Comparison of ENCODE assay signal across 31 mouse cellular contexts in genomic region chr5:38485946-38486345, GRCm38 (mm10). TPM values are rescaled to one million over a fixed set of nuclear protein-coding genes. Genes with fewer than 3 reads are reported as not detected.
DNase-seq lines count a peak whose midpoint lies in the region; ATAC-seq and TF ChIP-seq lines count a peak whose summit lies in the region.
"Had no signal": no experiment of that assay in that cellular context is flagged by ENCODE, and none has a peak within 500 bp of the region (broad histone marks: within the 10 kb centered on the region; RNA-seq: fewer than 3 reads in every experiment).

No protein-coding gene starts in this region.

- no peak overlapping the region for H3K9ac ChIP-seq in stomach, embryonic 16.5 days (ENCODE audit: low read length)
- H3K9ac ChIP-seq in stomach, postnatal 0 days (ENCODE audit: low read length): no peak overlapping the region
- H3K9ac ChIP-seq: forebrain, embryonic 13.5 days; heart, embryonic 13.5 days; hindbrain, embryonic 14.5 days had no signal

- H3K4me2 ChIP-seq in stomach, embryonic 16.5 days (ENCODE audit: low read depth, low read length): no peak overlapping the region
- no peak overlapping the region for H3K4me2 ChIP-seq in stomach, postnatal 0 days (replicated peaks; ENCODE audit: low read depth)
- H3K4me2 ChIP-seq: forebrain, embryonic 13.5 days; heart, embryonic 13.5 days; hindbrain, embryonic 14.5 days had no signal

- peak; percentile 26; the same call in 1 of the 2 replicates for ATAC-seq in stomach, embryonic 16.5 days (ENCODE audit: insufficient read depth, low FRiP score)
- no peak for ATAC-seq in stomach, postnatal 0 days (ENCODE audit: low FRiP score, low TSS enrichment)
- 0 out of 2 replicates have a peak, but pooled peaks have one; percentile 5 for ATAC-seq in monocyte, adult 5-6 weeks (replicated peaks; ENCODE audit: insufficient number of reproducible peaks, low FRiP score, low TSS enrichment, poor library complexity, severe bottlenecking)
- ATAC-seq: activated CD4-positive, CD25-positive, alpha-beta regulatory T cell, adult 4 months; forebrain, embryonic 13.5 days; forebrain, embryonic 16.5 days; hindbrain, postnatal 0 days; inflammation-experienced regulatory T-cells, adult 6 months; Patski had no signal

- peaks cover 3% of the 10 kb centered on the region for H3K4me1 ChIP-seq in kidney, adult 2 months (ENCODE audit: control insufficient read depth, insufficient read depth, low read length)
- no peaks in the 10 kb centered on the region for H3K4me1 ChIP-seq in stomach, embryonic 16.5 days (ENCODE audit: control insufficient read depth, insufficient read depth, low read length)
- no peaks in the 10 kb centered on the region for H3K4me1 ChIP-seq in stomach, postnatal 0 days (replicated peaks; ENCODE audit: control insufficient read depth, insufficient read depth)
- peaks cover 33% of the 10 kb centered on the region for H3K4me1 ChIP-seq in megakaryocyte, embryonic 14.5 days
- H3K4me1 ChIP-seq: forebrain, embryonic 13.5 days had no signal

- H3K9me3 ChIP-seq in stomach, embryonic 16.5 days (replicated peaks; ENCODE audit: control insufficient read depth, low read length): no peaks in the 10 kb centered on the region
- no peaks in the 10 kb centered on the region for H3K9me3 ChIP-seq in stomach, postnatal 0 days (ENCODE audit: control insufficient read depth, low read length)
- 0 out of 2 replicates have a peak, but pooled peaks cover 3% of the 10 kb centered on the region for H3K9me3 ChIP-seq in megakaryocyte, embryonic 14.5 days
- H3K9me3 ChIP-seq: forebrain, embryonic 10.5 days; forebrain, embryonic 13.5 days; G1E; heart, embryonic 10.5 days; heart, embryonic 13.5 days had no signal

- H3K36me3 ChIP-seq in kidney, adult 2 months (ENCODE audit: control insufficient read depth, insufficient read depth, low read length): no peaks in the 10 kb centered on the region
- no peaks in the 10 kb centered on the region for H3K36me3 ChIP-seq in stomach, embryonic 16.5 days (ENCODE audit: control insufficient read depth, insufficient read depth, low read length)
- no peaks in the 10 kb centered on the region for H3K36me3 ChIP-seq in stomach, postnatal 0 days (ENCODE audit: control insufficient read depth, insufficient read depth, low read length)
- no peaks in the 10 kb centered on the region for H3K36me3 ChIP-seq in megakaryocyte, embryonic 14.5 days (replicated peaks; ENCODE audit: low read length)
- H3K36me3 ChIP-seq: forebrain, embryonic 10.5 days; G1E; heart, embryonic 10.5 days; heart, embryonic 13.5 days had no signal

- no peak for TF ChIP-seq CTCF in kidney, adult 2 months (conservative IDR thresholded peaks at IDR 0.05; ENCODE audit: insufficient read depth, insufficient read length, low read depth, low read length)
- TF ChIP-seq CTCF in stomach, postnatal 0 days (IDR thresholded peaks at IDR 0.05; ENCODE audit: low read depth): no peak

- WGBS in kidney, adult 2 months: 58% methylated on average over 4 of the region's 4 CpGs
- WGBS in stomach, embryonic 16.5 days: 62% methylated on average over 4 of the region's 4 CpGs
- WGBS in stomach, postnatal 0 days: 66% methylated on average over 4 of the region's 4 CpGs

- no peak overlapping the region for H3K27ac ChIP-seq in kidney, adult 2 months (ENCODE audit: insufficient read depth, low read depth, low read length)
- no peak overlapping the region for H3K27ac ChIP-seq in stomach, embryonic 16.5 days (ENCODE audit: low read length)
- H3K27ac ChIP-seq in stomach, postnatal 0 days (replicated peaks): no peak overlapping the region
- H3K27ac ChIP-seq: forebrain, embryonic 10.5 days; forebrain, embryonic 13.5 days; heart, adult 2 months; heart, embryonic 10.5 days; heart, embryonic 13.5 days; hindbrain, embryonic 14.5 days; hindbrain, postnatal 0 days had no signal

- H3K27me3 ChIP-seq in kidney, adult 2 months (replicated peaks; ENCODE audit: control insufficient read depth, insufficient read depth, low read length): no peaks in the 10 kb centered on the region
- H3K27me3 ChIP-seq in stomach, embryonic 16.5 days (ENCODE audit: control insufficient read depth, insufficient read depth, low read length): no peaks in the 10 kb centered on the region
- H3K27me3 ChIP-seq in stomach, postnatal 0 days (ENCODE audit: control insufficient read depth, insufficient read depth, low read length): no peaks in the 10 kb centered on the region
- peaks cover 25% of the 10 kb centered on the region for H3K27me3 ChIP-seq in megakaryocyte, embryonic 14.5 days (replicated peaks)
- H3K27me3 ChIP-seq: CH12.LX had no signal

- peak; percentile 41 for DNase-seq in kidney, adult 2 months
- DNase-seq in kidney, adult 9 months: no peak
- DNase-seq in stomach, postnatal 0 days (ENCODE audit: low spot score): no peak
- no peak for DNase-seq in thymus, postnatal 25 days
- no peak for DNase-seq in frontal cortex, postnatal 25 days (ENCODE audit: low spot score in 2 of 2)
- DNase-seq: adrenal gland, adult 8-10 months; adrenal gland, postnatal 25 days; B cell, adult 2 months; cerebellum, adult 18-20 months; cerebellum, adult 9-10 months; cerebellum, postnatal 14 days; gastrocnemius, postnatal 10 days; gastrocnemius, postnatal 36 days; heart, adult 2 months; heart, postnatal 14 days; heart, postnatal 4 days had no signal

- H3K4me3 ChIP-seq in kidney, adult 2 months (ENCODE audit: insufficient read depth, low read depth, low read length): no peak overlapping the region
- no peak overlapping the region for H3K4me3 ChIP-seq in stomach, embryonic 16.5 days (replicated peaks; ENCODE audit: low read length)
- H3K4me3 ChIP-seq in stomach, postnatal 0 days (ENCODE audit: low read depth, low read length): no peak overlapping the region
- H3K4me3 ChIP-seq in megakaryocyte, embryonic 14.5 days (replicated peaks): peak overlapping the region; percentile 10
- H3K4me3 ChIP-seq: forebrain, embryonic 10.5 days; forebrain, embryonic 13.5 days; heart, adult 2 months; heart, embryonic 10.5 days; heart, embryonic 13.5 days had no signal

- no peak for TF ChIP-seq POLR2A in kidney, adult 2 months (IDR thresholded peaks at IDR 0.05; ENCODE audit: low read depth, low read length)

- no peak for TF ChIP-seq EP300 in stomach, postnatal 0 days (optimal IDR thresholded peaks at IDR 0.05)

RNA-seq across cellular contexts. Expression of gene Slc2a9, which starts 17.0 kb away (rescaled TPM):
- polyA plus RNA-seq in kidney, adult 2 months (2012; rRNA removed): 9.7 and 11.1 TPM in 2 replicates
- 0.77 and 1.4 TPM in 2 replicates for polyA plus RNA-seq in stomach, embryonic 16.5 days (2015; fragmentation: Nextera tagmentation; extraction: Ambion mirVana)
- 0.62 and 0.93 TPM in 2 replicates for polyA plus RNA-seq in stomach, postnatal 0 days (2015; fragmentation: Nextera tagmentation; extraction: Ambion mirVana)
- polyA plus RNA-seq in megakaryocyte, embryonic 14.5 days (2012; ENCODE audit: insufficient read depth, low replicate concordance): 0.91 and 1.1 TPM in 2 replicates
- total RNA-seq in monocyte, adult 5-6 weeks (2017): 10.6 to 16.0 TPM (median 11.7 TPM) in 3 replicates
